Mouse (Mus musculus): ENCODE measurements at regions not wholly inside any gene's neighbourhood (a gene's known extent, or its start where the extent isn't known, plus 50 kb on each side); places are given as distances from the start of the nearest gene placed in this dataset.

DNA sequence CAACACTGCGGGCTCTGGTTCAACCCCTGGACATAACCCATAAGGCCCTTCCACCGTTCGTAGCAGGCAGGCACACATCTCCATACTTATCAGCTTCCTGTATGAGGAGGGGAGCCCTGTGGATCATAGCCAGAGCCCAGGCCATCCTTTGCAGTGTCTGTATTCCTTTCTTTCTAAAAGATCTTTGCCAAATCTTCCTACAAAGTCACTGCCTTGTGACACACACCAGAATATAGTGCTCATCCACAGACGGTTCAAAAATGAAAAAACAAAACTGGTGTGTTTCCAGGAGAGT, 152.9 kb downstream of the Adamts15 start:
- Histone ChIP-seq H3K9ac (no peak overlapping the region), H3K4me3 (no peak overlapping the region), H3K27ac (no peak overlapping the region), H3K27me3 (no peaks in the 10 kb centered on the region), H3K36me3 (no peaks in the 10 kb centered on the region), H3K9me3 (replicated peaks) (no peaks in the 10 kb centered on the region), H3K4me1 (replicated peaks) (peaks cover 37% of the 10 kb centered on the region), H3K4me2 (no peak overlapping the region)
- ATAC-seq (replicated peaks; ENCODE audit: insufficient number of reproducible peaks, insufficient read depth, low FRiP score, low read depth) = no peak
- 30% methylated on average over 4 of the region's 4 CpGs for WGBS

DNA sequence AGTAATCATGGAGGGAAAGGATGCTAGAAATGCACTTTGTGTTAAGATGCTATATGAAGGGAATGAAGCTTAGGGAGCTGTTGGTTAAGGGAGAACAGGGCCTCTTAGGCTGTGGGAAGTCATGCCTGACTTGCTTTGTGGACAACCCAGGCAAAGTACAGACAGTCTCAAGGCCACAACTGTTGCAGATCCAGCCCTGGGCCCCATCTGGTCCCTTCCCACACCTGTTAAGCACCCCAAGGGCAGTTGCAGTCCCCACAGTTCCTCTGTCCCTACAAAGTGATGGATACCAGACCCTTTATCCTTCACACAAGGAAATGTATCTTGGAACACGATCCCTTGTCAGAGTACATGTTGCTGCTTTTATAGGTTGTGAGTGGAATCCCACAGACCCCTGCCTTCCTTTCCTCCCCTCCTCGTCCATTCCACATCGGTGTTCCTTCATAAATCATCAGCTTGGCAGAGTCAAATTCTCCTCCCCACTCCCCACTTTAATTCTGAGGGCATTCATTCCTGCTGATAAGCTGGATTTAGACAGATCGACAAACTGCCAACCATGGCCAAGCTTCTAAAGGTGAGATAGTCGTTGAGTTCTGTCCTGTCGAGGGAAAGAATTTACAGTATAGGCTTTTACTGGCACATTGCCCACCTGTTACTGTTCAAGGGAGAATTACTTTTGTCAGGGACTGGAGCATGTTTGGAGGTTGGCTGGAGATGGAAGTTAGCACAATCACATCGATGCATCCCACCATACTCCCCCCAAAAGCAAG, 153.4 kb downstream of the Adamts15 start:
- H3K27ac ChIP-seq = no peak overlapping the region
- H3K4me2 ChIP-seq = no peak overlapping the region

DNA sequence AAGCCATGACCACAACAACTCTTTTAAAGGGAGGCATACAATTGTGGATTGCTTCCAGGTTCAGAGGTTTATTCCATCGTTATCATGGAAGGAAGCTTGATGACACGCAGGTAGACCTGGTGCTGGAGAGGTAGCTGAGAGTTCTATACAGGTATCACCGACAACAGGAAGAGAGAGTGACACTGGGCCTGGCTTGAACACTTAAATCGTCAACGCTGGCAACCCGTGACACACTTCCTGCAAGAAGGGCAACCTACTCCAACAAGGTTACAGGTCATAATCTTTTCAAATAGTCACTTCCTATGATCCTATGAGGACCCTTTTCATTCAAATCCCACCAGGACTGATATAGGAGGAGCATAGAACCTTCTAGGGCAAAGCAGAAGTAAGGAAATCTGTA, 155.6 kb downstream of the Adamts15 start:
- Histone ChIP-seq H3K9me3 (replicated peaks) (no peaks in the 10 kb centered on the region), H3K27ac (no peak overlapping the region), H3K4me2 (no peak overlapping the region), H3K9ac (no peak overlapping the region), H3K36me3 (no peaks in the 10 kb centered on the region), H3K27me3 (no peaks in the 10 kb centered on the region), H3K4me1 (replicated peaks) (peaks cover 39% of the 10 kb centered on the region), H3K4me3 (no peak overlapping the region)
- 90% methylated on average over 6 of the region's 6 CpGs for WGBS
- no peak for ATAC-seq (replicated peaks; ENCODE audit: insufficient number of reproducible peaks, insufficient read depth, low FRiP score, low read depth)

More for the DNA sequence above, 153.4 kb downstream of the Adamts15 start:
- ATAC-seq (replicated peaks; ENCODE audit: insufficient number of reproducible peaks, insufficient read depth, low FRiP score, low read depth) = no peak
- Histone ChIP-seq H3K9ac (no peak overlapping the region), H3K9me3 (replicated peaks) (no peaks in the 10 kb centered on the region), H3K4me1 (replicated peaks) (peaks cover 37% of the 10 kb centered on the region), H3K4me3 (no peak overlapping the region), H3K36me3 (no peaks in the 10 kb centered on the region), H3K27me3 (no peaks in the 10 kb centered on the region)
- WGBS = 21% methylated on average over 7 of the region's 7 CpGs

DNA sequence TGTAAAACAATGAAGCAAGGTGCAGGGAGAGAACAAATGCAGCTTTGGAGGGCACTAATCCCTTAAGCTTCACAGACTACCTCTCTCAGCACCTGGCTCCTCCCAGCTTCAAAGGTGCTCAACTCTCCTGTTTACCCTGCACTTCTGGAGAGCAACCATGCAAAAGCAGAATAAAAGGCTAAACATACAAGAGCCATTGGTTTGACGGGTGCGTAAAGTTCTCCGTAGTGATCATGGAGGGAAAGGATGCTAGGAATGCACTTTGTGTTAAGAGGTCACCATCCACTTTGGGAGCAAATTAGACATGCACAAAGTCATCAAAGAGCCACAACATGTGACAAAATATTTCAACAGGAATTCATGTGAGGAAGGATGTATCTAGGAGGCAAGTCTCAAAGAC, 156.1 kb downstream of the Adamts15 start:
- no peaks in the 10 kb centered on the region for H3K27me3 ChIP-seq
- no peak overlapping the region for H3K27ac ChIP-seq
- ATAC-seq (replicated peaks; ENCODE audit: insufficient number of reproducible peaks, insufficient read depth, low FRiP score, low read depth) = no peak
- H3K36me3 ChIP-seq = no peaks in the 10 kb centered on the region
- H3K4me1 ChIP-seq (replicated peaks) = peaks cover 34% of the 10 kb centered on the region
- no peak overlapping the region for H3K4me2 ChIP-seq
- H3K4me3 ChIP-seq = no peak overlapping the region
- H3K9ac ChIP-seq = no peak overlapping the region
- WGBS = 68% methylated on average over 3 of the region's 3 CpGs
- no peaks in the 10 kb centered on the region for H3K9me3 ChIP-seq (replicated peaks)

DNA sequence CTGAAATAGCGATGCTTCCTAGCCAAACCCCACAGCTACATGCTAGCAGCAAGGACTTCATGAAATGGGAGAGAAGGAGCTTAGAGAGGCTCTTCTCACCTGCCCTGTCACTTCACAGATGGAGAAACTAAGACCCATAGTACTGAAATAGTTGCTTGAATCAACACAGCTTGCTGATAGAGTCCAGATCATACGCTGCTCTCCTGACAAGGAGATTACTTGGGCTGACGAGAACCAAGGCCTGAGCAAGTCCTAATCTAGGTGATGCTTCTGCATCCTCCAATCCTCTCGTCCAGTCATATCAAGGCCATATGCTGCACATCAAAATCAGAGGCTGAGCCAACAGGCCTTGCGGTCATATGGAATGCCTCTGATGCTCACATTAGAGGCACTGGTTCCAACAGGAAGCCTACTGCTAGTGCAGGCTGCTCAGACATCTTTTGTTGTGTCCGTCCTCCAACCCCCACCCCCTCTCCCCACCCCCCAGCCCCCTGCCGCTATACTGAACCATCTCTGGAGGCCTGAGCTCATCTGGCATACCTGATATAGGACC, 157.2 kb downstream of the Adamts15 start:
- no peak overlapping the region for H3K4me3 ChIP-seq
- no peak overlapping the region for H3K27ac ChIP-seq
- ATAC-seq (replicated peaks; ENCODE audit: insufficient number of reproducible peaks, insufficient read depth, low FRiP score, low read depth) = no peak; the same call in 1 of the 2 replicates
- no peaks in the 10 kb centered on the region for H3K27me3 ChIP-seq
- peaks cover 29% of the 10 kb centered on the region for H3K4me1 ChIP-seq (replicated peaks)
- H3K4me2 ChIP-seq = no peak overlapping the region
- H3K9me3 ChIP-seq (replicated peaks) = no peaks in the 10 kb centered on the region
- WGBS = 40% methylated on average over 7 of the region's 7 CpGs
- no peaks in the 10 kb centered on the region for H3K36me3 ChIP-seq
- H3K9ac ChIP-seq = no peak overlapping the region

DNA sequence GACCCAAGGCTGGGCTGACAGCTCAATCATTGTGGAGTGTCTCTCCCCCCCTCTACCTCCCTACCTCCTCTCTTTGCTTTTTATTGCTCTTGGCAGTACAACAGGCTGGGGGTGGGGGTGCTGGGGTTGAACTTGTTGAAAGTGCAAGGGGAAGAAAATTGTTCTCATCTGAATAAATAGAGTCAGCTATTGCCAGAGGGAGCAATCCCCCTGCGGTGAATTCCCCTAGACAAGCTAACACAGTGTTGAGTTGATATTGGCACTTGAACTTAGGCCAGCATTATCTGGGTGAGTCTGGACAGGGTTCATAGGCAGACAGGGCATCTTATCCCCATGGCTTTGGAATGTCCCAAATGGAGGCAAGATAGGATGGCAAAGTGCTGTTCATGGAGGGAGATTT, 159.3 kb downstream of the Adamts15 start:
- H3K4me3 ChIP-seq = no peak overlapping the region
- no peaks in the 10 kb centered on the region for H3K36me3 ChIP-seq
- no peak overlapping the region for H3K9ac ChIP-seq
- H3K27ac ChIP-seq = peak overlapping the region; percentile 53
- ATAC-seq (replicated peaks; ENCODE audit: insufficient number of reproducible peaks, insufficient read depth, low FRiP score, low read depth) = peak; percentile 81
- WGBS = 34% methylated on average over 1 of the region's 1 CpGs
- no peaks in the 10 kb centered on the region for H3K27me3 ChIP-seq
- peaks cover 12% of the 10 kb centered on the region; the same call in 1 of the 2 replicates for H3K4me1 ChIP-seq (replicated peaks)
- H3K9me3 ChIP-seq (replicated peaks) = no peaks in the 10 kb centered on the region
- H3K4me2 ChIP-seq = no peak overlapping the region

DNA sequence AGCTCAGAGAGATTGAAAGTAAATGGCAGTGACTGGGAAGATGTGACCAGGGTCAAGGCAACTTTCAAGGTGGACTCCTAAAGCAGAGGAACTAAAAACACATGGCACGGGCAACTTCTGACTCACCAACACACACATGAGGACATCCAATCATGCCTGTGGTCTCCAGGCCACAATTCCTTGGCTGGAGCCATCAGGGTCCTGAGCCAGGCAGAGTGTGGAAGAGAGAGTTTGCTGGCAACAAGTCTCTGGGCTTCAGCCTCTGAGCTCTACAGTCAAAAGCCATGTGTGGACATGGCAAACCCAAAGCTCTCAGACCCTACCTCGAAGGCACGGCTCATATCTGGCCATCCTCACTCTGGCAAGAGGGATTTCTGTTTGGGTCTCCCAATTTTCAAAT, 164.1 kb downstream of the Adamts15 start:
- ATAC-seq (replicated peaks; ENCODE audit: insufficient number of reproducible peaks, insufficient read depth, low FRiP score, low read depth) = no peak
- H3K4me3 ChIP-seq = no peak overlapping the region
- peaks cover 9% of the 10 kb centered on the region; the same call in 1 of the 2 replicates for H3K4me1 ChIP-seq (replicated peaks)
- WGBS = 85% methylated on average over 3 of the region's 3 CpGs
- H3K9ac ChIP-seq = no peak overlapping the region
- no peak overlapping the region for H3K4me2 ChIP-seq
- H3K27ac ChIP-seq = no peak overlapping the region
- H3K36me3 ChIP-seq = no peaks in the 10 kb centered on the region
- no peaks in the 10 kb centered on the region for H3K27me3 ChIP-seq
- no peaks in the 10 kb centered on the region for H3K9me3 ChIP-seq (replicated peaks)

DNA sequence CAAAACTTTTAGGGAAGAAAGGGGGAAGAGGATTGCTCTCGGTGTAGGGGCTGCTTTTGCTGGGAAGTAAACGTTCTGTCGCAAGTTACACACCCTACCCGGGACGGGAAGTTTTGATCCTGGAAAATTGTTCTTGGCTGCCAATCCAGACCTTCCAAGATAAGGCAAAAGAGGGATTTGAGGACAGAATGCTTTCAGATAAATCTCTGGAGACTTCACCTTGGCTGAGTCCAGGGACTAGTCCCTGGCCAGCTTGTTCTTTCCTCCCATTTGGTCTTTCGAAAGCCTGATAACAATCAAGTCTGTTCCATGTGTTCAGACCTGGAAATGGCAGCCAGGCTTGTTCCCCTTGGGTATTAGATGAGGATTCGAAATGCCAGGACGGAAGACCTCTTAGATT, 164.8 kb downstream of the Adamts15 start:
- Histone ChIP-seq H3K27me3 (no peaks in the 10 kb centered on the region), H3K4me2 (no peak overlapping the region), H3K9me3 (replicated peaks) (no peaks in the 10 kb centered on the region), H3K9ac (no peak overlapping the region), H3K4me1 (replicated peaks) (peaks cover 4% of the 10 kb centered on the region; the same call in 1 of the 2 replicates), H3K27ac (no peak overlapping the region), H3K4me3 (no peak overlapping the region), H3K36me3 (no peaks in the 10 kb centered on the region)
- WGBS = 67% methylated on average over 8 of the region's 8 CpGs
- ATAC-seq (replicated peaks; ENCODE audit: insufficient number of reproducible peaks, insufficient read depth, low FRiP score, low read depth) = no peak

DNA sequence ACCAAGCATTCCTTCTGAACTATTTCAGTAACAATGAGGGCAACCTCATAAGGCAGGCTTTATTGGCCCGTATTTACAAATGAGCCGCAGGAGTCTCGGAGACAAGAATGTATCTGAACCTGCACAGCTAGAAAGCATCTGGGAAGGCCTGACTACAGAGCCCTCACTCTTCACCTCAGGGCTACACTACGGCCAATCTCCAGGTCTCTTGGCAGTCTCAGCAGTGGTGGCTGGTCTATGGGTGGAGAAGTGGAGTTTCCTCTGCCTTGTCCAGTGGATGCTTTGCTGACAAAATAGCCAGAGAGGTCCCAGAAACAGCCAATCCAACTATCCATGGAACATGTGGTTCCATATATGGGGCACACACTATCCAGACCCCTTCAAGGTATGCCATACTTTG, 165.5 kb downstream of the Adamts15 start:
- Histone ChIP-seq H3K4me2 (no peak overlapping the region), H3K4me3 (no peak overlapping the region), H3K9me3 (replicated peaks) (no peaks in the 10 kb centered on the region), H3K27me3 (no peaks in the 10 kb centered on the region), H3K27ac (no peak overlapping the region), H3K4me1 (replicated peaks) (no peaks in the 10 kb centered on the region), H3K36me3 (no peaks in the 10 kb centered on the region), H3K9ac (no peak overlapping the region)
- 92% methylated on average over 4 of the region's 4 CpGs for WGBS
- no peak for ATAC-seq (replicated peaks; ENCODE audit: insufficient number of reproducible peaks, insufficient read depth, low FRiP score, low read depth)

DNA sequence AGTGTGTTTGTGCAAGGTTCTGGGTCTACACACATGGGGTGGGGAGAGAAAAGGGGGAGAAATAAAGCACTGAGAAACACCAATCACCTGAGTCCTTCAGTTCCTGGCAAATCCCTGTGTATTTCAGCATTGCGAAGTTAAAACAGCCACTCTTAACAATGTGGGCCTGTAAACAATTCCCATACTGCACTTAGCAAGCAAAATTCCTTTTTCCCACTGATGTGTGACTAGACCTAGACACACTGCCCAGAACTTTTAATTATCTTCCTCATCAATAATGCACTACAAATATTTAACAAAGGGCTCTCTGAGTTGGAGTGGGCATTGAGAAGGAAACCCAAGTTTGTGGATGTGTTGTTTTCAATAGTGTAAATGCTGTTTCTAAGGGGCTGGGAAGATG, 166.7 kb downstream of the Adamts15 start:
- no peaks in the 10 kb centered on the region for H3K9me3 ChIP-seq (replicated peaks)
- no peaks in the 10 kb centered on the region for H3K27me3 ChIP-seq
- WGBS = 96% methylated on average over 1 of the region's 1 CpGs
- H3K36me3 ChIP-seq = no peaks in the 10 kb centered on the region
- H3K4me1 ChIP-seq (replicated peaks) = no peaks in the 10 kb centered on the region
- H3K27ac ChIP-seq = no peak overlapping the region
- no peak overlapping the region for H3K4me3 ChIP-seq
- no peak overlapping the region for H3K9ac ChIP-seq
- ATAC-seq (replicated peaks; ENCODE audit: insufficient number of reproducible peaks, insufficient read depth, low FRiP score, low read depth) = no peak
- no peak overlapping the region for H3K4me2 ChIP-seq

DNA sequence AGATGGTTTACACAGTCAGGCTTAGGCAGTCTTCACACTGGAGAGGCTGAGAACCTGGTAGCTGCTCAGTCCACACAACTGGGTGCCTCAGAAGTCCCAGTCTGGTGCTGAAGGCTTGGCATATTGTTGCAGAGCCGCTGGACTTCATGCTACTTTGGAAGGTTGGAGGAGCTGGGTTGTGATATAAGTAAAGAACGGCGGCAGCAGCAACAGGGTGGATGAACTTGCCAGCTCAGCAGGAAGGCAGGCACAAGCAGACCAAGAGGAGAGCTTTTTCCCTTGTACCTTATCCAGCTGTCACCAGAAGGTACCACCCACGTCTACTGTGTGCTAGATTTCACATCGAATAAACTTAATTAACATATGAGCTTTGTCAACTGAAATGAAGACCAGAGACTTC, 167.4 kb downstream of the Adamts15 start:
- Histone ChIP-seq H3K4me3 (no peak overlapping the region), H3K36me3 (no peaks in the 10 kb centered on the region), H3K27ac (no peak overlapping the region), H3K27me3 (no peaks in the 10 kb centered on the region), H3K4me1 (replicated peaks) (no peaks in the 10 kb centered on the region), H3K9ac (no peak overlapping the region), H3K4me2 (no peak overlapping the region), H3K9me3 (replicated peaks) (no peaks in the 10 kb centered on the region)
- ATAC-seq (replicated peaks; ENCODE audit: insufficient number of reproducible peaks, insufficient read depth, low FRiP score, low read depth) = no peak
- WGBS = 91% methylated on average over 5 of the region's 5 CpGs

DNA sequence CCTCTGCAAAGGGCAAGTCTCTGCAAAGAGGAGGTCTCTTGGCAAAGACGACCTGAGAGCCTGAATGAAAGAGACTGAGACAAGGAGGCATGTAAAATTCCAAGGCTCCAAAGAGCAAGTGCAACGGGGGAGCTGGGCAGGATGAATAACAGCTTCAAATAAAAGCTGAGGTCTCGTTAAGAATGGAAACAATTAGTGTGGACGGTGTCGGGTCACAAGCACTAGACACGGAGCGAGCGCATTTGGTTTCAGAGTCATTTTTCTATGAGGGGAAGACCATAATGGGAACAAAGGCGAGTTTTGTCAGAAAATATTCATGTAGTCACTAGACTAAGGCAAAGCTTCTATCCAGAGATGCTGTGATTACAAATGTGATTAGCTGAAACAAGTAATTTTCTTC, 178.8 kb downstream of the Adamts15 start:
- no peak for ATAC-seq (replicated peaks; ENCODE audit: insufficient number of reproducible peaks, insufficient read depth, low FRiP score, low read depth)
- no peak overlapping the region for H3K4me2 ChIP-seq
- no peaks in the 10 kb centered on the region for H3K27me3 ChIP-seq
- no peaks in the 10 kb centered on the region for H3K9me3 ChIP-seq (replicated peaks)
- H3K4me3 ChIP-seq = no peak overlapping the region
- no peak overlapping the region for H3K27ac ChIP-seq
- no peaks in the 10 kb centered on the region for H3K4me1 ChIP-seq (replicated peaks)
- 74% methylated on average over 9 of the region's 9 CpGs for WGBS
- H3K9ac ChIP-seq = no peak overlapping the region
- no peaks in the 10 kb centered on the region for H3K36me3 ChIP-seq

All from heart, embryonic 15.5 days (tissue).